10 mouse cellular contexts compared by ENCODE assay signal in the genomic region with DNA sequence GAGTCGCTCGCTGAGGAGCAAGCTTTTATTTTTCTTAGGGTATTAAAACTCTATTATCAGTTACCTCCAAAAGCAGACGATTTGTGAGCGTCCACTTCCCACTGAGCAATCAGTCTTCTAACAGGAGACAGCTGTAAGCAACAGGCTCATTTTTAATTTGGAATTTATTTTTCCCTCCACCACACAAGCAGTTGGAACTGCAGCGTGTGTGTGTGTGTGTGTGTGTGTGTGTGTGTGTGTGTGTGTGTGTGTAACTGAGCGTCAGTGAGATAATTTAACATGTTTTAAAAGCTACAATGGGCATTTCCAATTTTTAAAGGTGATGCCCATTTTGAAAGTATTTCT.
A peak's percentile ranks its signal among the peaks of the same experiment; 100 is the strongest.
DNase-seq lines count a peak whose midpoint lies in the region; ATAC-seq and TF ChIP-seq lines count a peak whose summit lies in the region.
"Had no signal": no experiment of that assay in that cellular context is flagged by ENCODE, and none has a peak within 500 bp of the region (broad histone marks: within the 10 kb centered on the region; RNA-seq: fewer than 3 reads in every experiment).

No protein-coding gene starts in this region.

- no peak for ATAC-seq in lung, embryonic 16.5 days (ENCODE audit: low read depth)
- ATAC-seq in intestine, embryonic 15.5 days, result no peak
- peak; percentile 65; the same call in 1 of the 2 replicates for ATAC-seq in neural tube, embryonic 13.5 days (ENCODE audit: low read depth)

- H3K9me3 ChIP-seq in heart, embryonic 10.5 days, result no peaks in the 10 kb centered on the region
- no peaks in the 10 kb centered on the region for H3K9me3 ChIP-seq in lung, embryonic 16.5 days (ENCODE audit: control insufficient read depth, low read length)
- H3K9me3 ChIP-seq in intestine, embryonic 15.5 days, result no peaks in the 10 kb centered on the region
- no peaks in the 10 kb centered on the region for H3K9me3 ChIP-seq in neural tube, embryonic 13.5 days

- intact Hi-C loops in heart, adult 2 months (cut with DNase I), result no loop called here

- H3K27ac ChIP-seq in heart, embryonic 10.5 days, result peak overlapping the region; percentile 64; the same call in 1 of the 2 replicates
- H3K27ac ChIP-seq in heart, adult 2 months, result no peak overlapping the region
- H3K27ac ChIP-seq in lung, embryonic 16.5 days (ENCODE audit: low read length), result no peak overlapping the region
- peak overlapping the region; percentile 67; the same call in 1 of the 2 replicates for H3K27ac ChIP-seq in intestine, embryonic 15.5 days
- H3K27ac ChIP-seq in neural tube, embryonic 13.5 days (replicated peaks), result 0 out of 2 replicates have a peak overlapping the region, but pooled peaks have one; percentile 10
- H3K27ac ChIP-seq: left cerebral cortex, adult 2 months had no signal

- no peaks in the 10 kb centered on the region for H3K27me3 ChIP-seq in heart, embryonic 10.5 days (ENCODE audit: insufficient read depth, poor library complexity, severe bottlenecking)
- no peaks in the 10 kb centered on the region; the same call in 1 of the 2 replicates for H3K27me3 ChIP-seq in heart, adult 2 months (ENCODE audit: control insufficient read depth, insufficient read depth, low read length)
- no peaks in the 10 kb centered on the region for H3K27me3 ChIP-seq in lung, embryonic 16.5 days (ENCODE audit: control insufficient read depth, insufficient read depth, low read depth, low read length)
- no peaks in the 10 kb centered on the region for H3K27me3 ChIP-seq in intestine, embryonic 15.5 days (replicated peaks)
- H3K27me3 ChIP-seq in neural tube, embryonic 13.5 days, result peaks cover 39% of the 10 kb centered on the region

- no peak for TF ChIP-seq EP300 in heart, adult 2 months (IDR thresholded peaks at IDR 0.05; ENCODE audit: insufficient read depth, low read depth, low read length)

- DNase-seq in heart, embryonic 10.5 days (ENCODE audit: low spot score), result no peak
- no peak for DNase-seq in heart, adult 2 months
- no peak for DNase-seq in lung, postnatal 25 days (ENCODE audit: low spot score)
- DNase-seq in layer of hippocampus, adult 8-10 months (ENCODE audit: low spot score in 2 of 2), result no peak
- DNase-seq in cerebellum, postnatal 36 days, result no peak
- DNase-seq: thymus, adult 18-20 months had no signal

- no peak overlapping the region for H3K9ac ChIP-seq in heart, adult 2 months (ENCODE audit: low read depth, low read length)
- H3K9ac ChIP-seq in lung, embryonic 16.5 days (ENCODE audit: low read length), result no peak overlapping the region; the same call in 1 of the 2 replicates
- no peak overlapping the region for H3K9ac ChIP-seq in intestine, embryonic 15.5 days
- H3K9ac ChIP-seq in neural tube, embryonic 13.5 days, result no peak overlapping the region

- peak overlapping the region; percentile 8; the same call in 1 of the 2 replicates for H3K4me2 ChIP-seq in lung, embryonic 16.5 days (ENCODE audit: low read depth, low read length)
- H3K4me2 ChIP-seq in intestine, embryonic 15.5 days (replicated peaks), result peak overlapping the region; percentile 26; the same call in 1 of the 2 replicates
- H3K4me2 ChIP-seq in neural tube, embryonic 13.5 days, result peak overlapping the region; percentile 38

- no peaks in the 10 kb centered on the region for H3K79me2 ChIP-seq in heart, adult 2 months (replicated peaks; ENCODE audit: control insufficient read depth, insufficient read depth, low read length)

- 0 out of 2 replicates have a peak overlapping the region, but pooled peaks have one; percentile 1 for H3K4me3 ChIP-seq in heart, embryonic 10.5 days
- H3K4me3 ChIP-seq in heart, adult 2 months, result no peak overlapping the region
- H3K4me3 ChIP-seq in lung, embryonic 16.5 days (ENCODE audit: low read length), result no peak overlapping the region
- no peak overlapping the region for H3K4me3 ChIP-seq in intestine, embryonic 15.5 days (replicated peaks)
- no peak overlapping the region for H3K4me3 ChIP-seq in neural tube, embryonic 13.5 days

- H3K36me3 ChIP-seq in heart, embryonic 10.5 days, result no peaks in the 10 kb centered on the region
- no peaks in the 10 kb centered on the region for H3K36me3 ChIP-seq in heart, adult 2 months (ENCODE audit: control insufficient read depth, insufficient read depth, low read length)
- no peaks in the 10 kb centered on the region for H3K36me3 ChIP-seq in lung, embryonic 16.5 days (ENCODE audit: control insufficient read depth, insufficient read depth, low read length)
- H3K36me3 ChIP-seq in intestine, embryonic 15.5 days, result no peaks in the 10 kb centered on the region
- no peaks in the 10 kb centered on the region for H3K36me3 ChIP-seq in neural tube, embryonic 13.5 days

- no peak for TF ChIP-seq POLR2A in heart, adult 2 months (IDR thresholded peaks at IDR 0.05; ENCODE audit: insufficient read depth, low read depth, low read length)

- peaks cover 3% of the 10 kb centered on the region; the same call in 1 of the 2 replicates for H3K4me1 ChIP-seq in heart, embryonic 10.5 days
- H3K4me1 ChIP-seq in heart, adult 2 months (ENCODE audit: control insufficient read depth, insufficient read depth, low read length), result no peaks in the 10 kb centered on the region
- peaks cover 12% of the 10 kb centered on the region for H3K4me1 ChIP-seq in lung, embryonic 16.5 days (replicated peaks; ENCODE audit: control insufficient read depth, insufficient read depth, low read length)
- peaks cover 8% of the 10 kb centered on the region; the same call in 1 of the 2 replicates for H3K4me1 ChIP-seq in intestine, embryonic 15.5 days (replicated peaks)
- H3K4me1 ChIP-seq in neural tube, embryonic 13.5 days (replicated peaks), result peaks cover 21% of the 10 kb centered on the region

- no peak for TF ChIP-seq CTCF in heart, adult 2 months (IDR thresholded peaks at IDR 0.05)

- 29% methylated on average over 6 of the region's 6 CpGs for WGBS in heart, embryonic 10.5 days
- WGBS in heart, adult 2 months, result 44% methylated on average over 6 of the region's 6 CpGs
- WGBS in lung, embryonic 16.5 days, result 27% methylated on average over 6 of the region's 6 CpGs
- 26% methylated on average over 6 of the region's 6 CpGs for WGBS in intestine, embryonic 15.5 days
- WGBS in neural tube, embryonic 13.5 days, result 3% methylated on average over 6 of the region's 6 CpGs

Comparison
In these comparisons a context has a peak if more than half of its experiments do, and no peak if none do; other contexts are left out.
1. H3K27ac ChIP-seq: peak in heart, embryonic 10.5 days (single experiment), intestine, embryonic 15.5 days (single experiment) and neural tube, embryonic 13.5 days (single experiment); none in heart, adult 2 months (single experiment) and lung, embryonic 16.5 days (single experiment).
2. Peak in every context shown above with its lines, with median percentiles within 50 percentile points of each other: H3K4me2 ChIP-seq.